10 mouse cellular contexts compared by ENCODE assay signal in genomic region chr5:41947114-41947640, GRCm38 (mm10).
DNase-seq lines count a peak whose midpoint lies in the region; ATAC-seq lines count a peak whose summit lies in the region.
"Had no signal": no experiment of that assay in that cellular context is flagged by ENCODE, and none has a peak within 500 bp of the region (broad histone marks: within the 10 kb centered on the region; RNA-seq: fewer than 3 reads in every experiment).

No protein-coding gene starts in this region.

- WGBS in heart, embryonic 11.5 days (ENCODE audit: insufficient replicate concordance) = 68% methylated on average over 7 of the region's 7 CpGs

- no peak overlapping the region for H3K4me2 ChIP-seq in heart, embryonic 11.5 days
- H3K4me2 ChIP-seq: stomach, embryonic 15.5 days had no signal

- intact Hi-C loops in heart, postnatal 10 days (cut with DNase I) = no loop called here
- intact Hi-C loops in gastrocnemius, postnatal 14 days (cut with DNase I; ENCODE audit: low total_unique reads) = no loop called here

- H3K36me3 ChIP-seq in heart, embryonic 11.5 days (ENCODE audit: control insufficient read depth, insufficient read depth, low read length) = no peaks in the 10 kb centered on the region
- H3K36me3 ChIP-seq: stomach, embryonic 15.5 days had no signal

- no peaks in the 10 kb centered on the region for H3K4me1 ChIP-seq in heart, embryonic 11.5 days (ENCODE audit: control insufficient read depth, insufficient read depth, low read length)
- H3K4me1 ChIP-seq: stomach, embryonic 15.5 days had no signal

- no peaks in the 10 kb centered on the region for H3K27me3 ChIP-seq in heart, embryonic 11.5 days (ENCODE audit: control insufficient read depth, insufficient read depth, low read length)
- H3K27me3 ChIP-seq: stomach, embryonic 15.5 days had no signal

- no peak overlapping the region for H3K4me3 ChIP-seq in heart, embryonic 11.5 days (ENCODE audit: low read depth, low read length)
- H3K4me3 ChIP-seq: stomach, embryonic 15.5 days had no signal

- H3K27ac ChIP-seq in heart, embryonic 11.5 days (ENCODE audit: low read depth, low read length) = no peak overlapping the region
- H3K27ac ChIP-seq: stomach, embryonic 15.5 days had no signal

- no peaks in the 10 kb centered on the region for H3K9me3 ChIP-seq in heart, embryonic 11.5 days (replicated peaks; ENCODE audit: control insufficient read depth, low read length)
- H3K9me3 ChIP-seq: stomach, embryonic 15.5 days had no signal

- H3K9ac ChIP-seq in heart, embryonic 11.5 days (ENCODE audit: low read depth, low read length) = no peak overlapping the region
- H3K9ac ChIP-seq: stomach, embryonic 15.5 days had no signal

- no peak for ATAC-seq in heart, embryonic 11.5 days (replicated peaks; ENCODE audit: insufficient number of reproducible peaks, low FRiP score, low TSS enrichment)

- peak; percentile 1 to 3 for DNase-seq in heart, postnatal 10 days
- DNase-seq in right cerebral cortex, postnatal 14 days = peak; percentile 43
- DNase-seq in right cerebral cortex, adult 2 months (ENCODE audit: low spot score in 2 of 2) = no peak
- peak; percentile 23 for DNase-seq in gastrocnemius, postnatal 14 days
- DNase-seq in urinary bladder, postnatal 10 days (ENCODE audit: low spot score) = no peak
- no peak for DNase-seq in kidney, adult 18-20 months
- DNase-seq in kidney, adult 8-10 months = no peak
- DNase-seq: lung, adult 18-20 months had no signal

Comparison
In these comparisons a context has a peak if more than half of its experiments do, and no peak if none do; other contexts are left out.
1. DNase-seq: peak in heart, postnatal 10 days (2 of 2), right cerebral cortex, postnatal 14 days (single experiment) and gastrocnemius, postnatal 14 days (single experiment); none in right cerebral cortex, adult 2 months (0 of 2), urinary bladder, postnatal 10 days (single experiment), kidney, adult 18-20 months (single experiment) and kidney, adult 8-10 months (0 of 2).